Mouse (Mus musculus) liver, embryonic 13.5 days (tissue): ENCODE measurements around the gene Tbc1d22a. TPM values are rescaled to one million over a fixed set of nuclear protein-coding genes. Genes with fewer than 3 reads are reported as not detected.

Experiments
- ATAC-seq: fragments of 200-750 bp; cut with Nextera tagmentation; 2 replicates; pipeline ENCODE4 v1.8.0; 2017; ENCODE audit warnings: low read depth, mild to moderate bottlenecking, moderate number of reproducible peaks, moderate library complexity
- DNase-seq: peaks from one replicate; pipeline ENCODE4 v3.0.0; 2022
- H3K27ac ChIP-seq: fragments of 300-500 bp; sonication (generic); 2 replicates; pipeline ENCODE4 v1.5.1; 2015; ENCODE audit warnings: moderate library complexity, mild to moderate bottlenecking, inconsistent platforms
- H3K27me3 ChIP-seq: fragments of 300-500 bp; sonication (generic); 2 replicates; pipeline ENCODE4 v1.6.1; 2015; ENCODE audit warnings: mild to moderate bottlenecking, inconsistent platforms
- H3K36me3 ChIP-seq: fragments of 300-500 bp; sonication (generic); 2 replicates; pipeline ENCODE4 v1.6.1; 2015; ENCODE audit warnings: mild to moderate bottlenecking, inconsistent platforms
- H3K4me1 ChIP-seq: fragments of 300-500 bp; sonication (generic); replicated peaks from 2 replicates; pipeline ENCODE4 v1.6.1; 2015; ENCODE audit warnings: inconsistent platforms
- H3K4me2 ChIP-seq: fragments of 300-500 bp; sonication (generic); 2 replicates; pipeline ENCODE4 v1.6.1; 2015; ENCODE audit warnings: inconsistent platforms, mild to moderate bottlenecking, moderate library complexity
- H3K4me3 ChIP-seq: fragments of 300-500 bp; sonication (generic); replicated peaks from 2 replicates; pipeline ENCODE4 v1.5.1; 2015; ENCODE audit warnings: mild to moderate bottlenecking, inconsistent platforms
- H3K9ac ChIP-seq: fragments of 300-500 bp; sonication (generic); 2 replicates; pipeline ENCODE4 v1.6.1; 2015; ENCODE audit warnings: mild to moderate bottlenecking, inconsistent platforms
- H3K9me3 ChIP-seq: fragments of 300-500 bp; sonication (generic); replicated peaks from 2 replicates; pipeline ENCODE4 v1.6.1; 2016; ENCODE audit warnings: inconsistent platforms
- WGBS: fragments of 180-500 bp; shearing (Covaris S2); methylation state at CpG from one replicate; pipeline ENCODE4 v1.1.7; 2015; ENCODE audit not compliant: insufficient replicate concordance; 5-methylcytosine and 5-hydroxymethylcytosine counted together
- polyA plus RNA-seq: library from polyadenylated mRNA; unstranded; fragments of >200 nt; fragmentation: Nextera tagmentation; extraction: Ambion mirVana; gene quantifications from 2 replicates; pipeline ENCODE4 v1.2.1, GENCODE M21; 2015

Tbc1d22a gene
- polyA plus RNA-seq, 1 experiment from 2014 or later, result 7.4 TPM

- Histone ChIP-seq H3K27me3 (no peaks in the 10 kb centered on the region), H3K4me3 (no peak overlapping the region), H3K4me1 (peaks cover 16% of the 10 kb centered on the region), H3K27ac (no peak overlapping the region), H3K9ac (no peak overlapping the region), H3K9me3 (no peaks in the 10 kb centered on the region), H3K36me3 (peaks cover 9% of the 10 kb centered on the region), H3K4me2 (no peak overlapping the region)
- 29% methylated on average over 3 of the region's 3 CpGs for WGBS
- ATAC-seq (no peak), DNase-seq (peak; percentile 25)
These were observed 13.9 kb downstream of the Tbc1d22a start for GRCm38 (mm10) chr15:86228186-86228585.

DNA sequence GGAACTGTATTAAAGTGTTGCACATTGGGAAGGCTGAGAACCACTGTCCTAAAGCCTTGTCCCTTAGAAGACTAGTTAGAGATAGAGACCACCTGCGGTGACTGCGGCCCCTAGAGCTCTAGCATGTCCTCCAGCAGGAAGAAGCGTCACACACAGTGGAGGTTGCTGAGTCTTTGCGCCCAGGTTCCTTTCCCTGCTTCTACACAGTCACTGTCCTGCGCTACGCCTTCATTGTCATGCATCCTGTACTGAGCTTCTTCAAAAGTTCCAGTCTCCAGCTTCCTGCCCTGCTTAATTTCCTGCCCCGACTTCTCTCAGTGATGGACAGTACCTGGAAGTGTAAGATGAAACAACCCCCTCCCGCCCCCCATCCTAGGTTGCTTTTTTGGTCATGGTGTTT lies 14.8 kb downstream of the Tbc1d22a start:
- WGBS, result 72% methylated on average over 8 of the region's 8 CpGs
- H3K27ac ChIP-seq, result no peak overlapping the region
- DNase-seq, result no peak
- H3K4me2 ChIP-seq, result no peak overlapping the region
- H3K36me3 ChIP-seq, result peaks cover 4% of the 10 kb centered on the region; the same call in 1 of the 2 replicates
- no peak for ATAC-seq
- H3K9ac ChIP-seq, result no peak overlapping the region
- H3K4me3 ChIP-seq, result no peak overlapping the region
- no peaks in the 10 kb centered on the region for H3K9me3 ChIP-seq
- H3K27me3 ChIP-seq, result no peaks in the 10 kb centered on the region
- H3K4me1 ChIP-seq, result peaks cover 16% of the 10 kb centered on the region

DNA sequence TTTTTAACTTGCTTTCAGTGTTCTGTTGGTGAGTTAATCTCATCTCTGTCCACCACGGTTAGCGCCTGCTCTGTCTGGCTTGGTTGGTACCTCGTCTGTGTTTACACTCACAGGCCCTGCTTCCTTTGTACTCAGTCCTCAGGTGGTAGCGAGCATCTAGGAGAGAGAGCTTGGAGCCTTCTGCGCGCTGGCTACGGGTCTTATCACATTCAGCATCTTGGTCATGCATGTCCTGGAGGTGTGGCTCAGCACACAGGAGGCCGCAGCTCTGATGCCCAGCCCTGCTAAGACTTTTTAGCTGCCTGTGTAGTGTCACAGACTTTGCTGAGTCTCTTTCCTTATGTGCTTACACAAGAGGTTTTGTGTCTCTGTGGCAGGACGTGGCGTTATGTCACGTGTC lies 15.4 kb downstream of the Tbc1d22a start:
- Histone ChIP-seq H3K4me3 (no peak overlapping the region), H3K4me1 (peaks cover 16% of the 10 kb centered on the region), H3K4me2 (no peak overlapping the region), H3K27me3 (no peaks in the 10 kb centered on the region), H3K27ac (no peak overlapping the region), H3K36me3 (no peaks in the 10 kb centered on the region), H3K9me3 (no peaks in the 10 kb centered on the region), H3K9ac (no peak overlapping the region)
- DNase-seq (no peak), ATAC-seq (no peak)
- 59% methylated on average over 11 of the region's 11 CpGs for WGBS

- no peak overlapping the region for H3K4me2 ChIP-seq
- peaks cover 9% of the 10 kb centered on the region for H3K36me3 ChIP-seq
- no peaks in the 10 kb centered on the region for H3K9me3 ChIP-seq
- H3K4me1 ChIP-seq, result peaks cover 14% of the 10 kb centered on the region
- DNase-seq (no peak), ATAC-seq (no peak)
- H3K9ac ChIP-seq, result no peak overlapping the region
- H3K27me3 ChIP-seq, result no peaks in the 10 kb centered on the region
- 83% methylated on average over 1 of the region's 1 CpGs for WGBS
- no peak overlapping the region for H3K27ac ChIP-seq
- H3K4me3 ChIP-seq, result no peak overlapping the region
These were observed 16.9 kb downstream of the Tbc1d22a start for GRCm38 (mm10) chr15:86231170-86231569.

DNA sequence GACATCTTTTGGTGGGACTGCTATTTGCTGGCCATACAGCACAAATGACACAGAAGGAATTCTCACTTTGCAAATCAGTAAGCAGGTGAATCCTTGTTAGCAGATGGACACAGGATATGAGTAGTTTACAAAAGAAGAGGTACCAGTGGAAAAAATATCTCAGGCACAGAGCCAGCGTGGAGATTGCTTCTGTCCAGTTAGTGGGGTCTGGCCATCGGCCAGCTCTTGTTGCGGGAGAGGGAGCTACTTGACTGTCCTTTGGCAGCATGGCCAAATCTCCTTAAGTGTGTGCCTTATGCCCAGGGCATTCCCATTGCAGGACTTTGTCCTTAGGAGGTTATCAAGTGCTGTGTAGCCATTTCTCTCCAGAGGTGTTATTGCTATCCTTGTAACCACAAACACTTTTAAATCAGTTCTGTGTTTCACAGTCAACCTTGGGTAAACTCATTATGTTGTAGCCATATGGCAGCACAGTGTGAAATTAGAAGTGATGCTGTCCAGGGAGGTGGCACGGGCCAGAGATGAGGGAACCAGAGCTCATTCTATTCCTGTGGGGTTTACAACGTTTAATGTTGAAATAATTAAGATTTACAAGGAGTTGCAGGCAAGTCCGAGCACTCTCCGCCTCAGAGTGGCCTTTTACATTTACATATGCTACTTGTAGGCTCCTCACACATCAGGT lies 17.7 kb downstream of the Tbc1d22a start:
- Histone ChIP-seq H3K9ac (no peak overlapping the region), H3K9me3 (no peaks in the 10 kb centered on the region), H3K4me1 (peaks cover 14% of the 10 kb centered on the region), H3K4me2 (no peak overlapping the region), H3K4me3 (no peak overlapping the region), H3K27ac (no peak overlapping the region), H3K36me3 (peaks cover 14% of the 10 kb centered on the region), H3K27me3 (no peaks in the 10 kb centered on the region)
- DNase-seq (no peak), ATAC-seq (no peak)
- 66% methylated on average over 7 of the region's 7 CpGs for WGBS

DNA sequence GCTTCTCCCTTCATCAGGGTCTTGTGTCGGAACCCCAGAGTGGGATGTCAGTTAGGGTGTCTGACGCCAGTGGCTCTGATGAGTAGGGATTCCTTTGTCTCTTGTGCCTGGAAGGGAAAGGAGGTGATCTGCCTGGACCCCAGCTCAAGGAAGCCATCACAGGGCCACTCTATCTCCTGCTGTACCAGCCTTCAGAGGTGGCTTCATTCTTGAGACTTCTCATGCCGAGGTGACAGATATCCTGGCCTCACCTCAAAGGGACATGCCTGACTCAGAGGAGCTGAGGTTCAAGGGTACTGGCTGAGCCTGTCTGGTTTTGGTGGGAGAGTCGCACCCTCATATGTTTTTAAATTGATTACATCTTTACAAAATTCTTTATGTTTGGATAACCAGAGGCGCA lies 19.7 kb downstream of the Tbc1d22a start:
- Histone ChIP-seq H3K4me2 (no peak overlapping the region), H3K4me3 (no peak overlapping the region), H3K9me3 (no peaks in the 10 kb centered on the region), H3K27ac (no peak overlapping the region), H3K36me3 (peaks cover 23% of the 10 kb centered on the region), H3K4me1 (peaks cover 11% of the 10 kb centered on the region), H3K9ac (no peak overlapping the region), H3K27me3 (no peaks in the 10 kb centered on the region)
- no peak for DNase-seq
- WGBS, result 73% methylated on average over 5 of the region's 5 CpGs
- no peak for ATAC-seq

- Histone ChIP-seq H3K27me3 (no peaks in the 10 kb centered on the region), H3K27ac (no peak overlapping the region), H3K9ac (no peak overlapping the region), H3K4me3 (no peak overlapping the region), H3K9me3 (no peaks in the 10 kb centered on the region), H3K36me3 (peaks cover 26% of the 10 kb centered on the region), H3K4me1 (peaks cover 3% of the 10 kb centered on the region), H3K4me2 (no peak overlapping the region)
- DNase-seq (no peak), ATAC-seq (no peak)
- WGBS, result 62% methylated on average over 22 of the region's 22 CpGs
These were observed 20.5 kb downstream of the Tbc1d22a start for GRCm38 (mm10) chr15:86234517-86235441.

GRCm38 (mm10) chr15:86236252-86236651 lies 22.0 kb downstream of the Tbc1d22a start:
- H3K4me2 ChIP-seq, result no peak overlapping the region
- H3K9ac ChIP-seq, result no peak overlapping the region
- ATAC-seq, result no peak
- H3K4me1 ChIP-seq, result no peaks in the 10 kb centered on the region; the same call in 1 of the 2 replicates
- H3K27ac ChIP-seq, result no peak overlapping the region
- 30% methylated on average over 4 of the region's 4 CpGs for WGBS
- no peak overlapping the region for H3K4me3 ChIP-seq
- H3K27me3 ChIP-seq, result no peaks in the 10 kb centered on the region
- peak; percentile 17 for DNase-seq
- no peaks in the 10 kb centered on the region for H3K9me3 ChIP-seq
- H3K36me3 ChIP-seq, result peaks cover 35% of the 10 kb centered on the region

DNA sequence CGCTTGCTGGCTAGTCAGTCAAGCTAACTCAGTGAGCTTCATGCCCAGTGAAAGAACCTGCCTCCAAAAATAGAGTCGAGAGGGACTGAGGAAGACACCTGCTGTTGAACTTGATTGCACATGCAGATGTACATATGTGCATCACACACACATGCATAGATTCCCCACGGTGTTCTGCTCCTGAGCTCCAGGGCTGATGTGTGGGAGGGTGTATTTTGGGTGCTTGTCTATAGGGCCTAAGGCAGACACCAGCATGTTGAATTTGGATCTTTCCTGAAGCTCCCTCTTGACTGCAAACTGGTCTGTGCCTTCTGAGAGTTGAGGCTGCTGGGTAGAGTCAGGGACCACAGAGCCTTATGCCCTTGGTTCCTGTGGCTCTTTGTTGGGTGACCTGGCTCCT lies 23.8 kb downstream of the Tbc1d22a start:
- H3K4me1 ChIP-seq, result no peaks in the 10 kb centered on the region; the same call in 1 of the 2 replicates
- H3K36me3 ChIP-seq, result peaks cover 39% of the 10 kb centered on the region
- H3K4me3 ChIP-seq, result no peak overlapping the region
- WGBS, result 79% methylated on average over 3 of the region's 3 CpGs
- no peaks in the 10 kb centered on the region for H3K27me3 ChIP-seq
- no peak for DNase-seq
- H3K27ac ChIP-seq, result no peak overlapping the region
- ATAC-seq, result no peak
- H3K9ac ChIP-seq, result no peak overlapping the region
- H3K9me3 ChIP-seq, result no peaks in the 10 kb centered on the region
- H3K4me2 ChIP-seq, result no peak overlapping the region

GRCm38 (mm10) chr15:86239068-86239467 lies 24.8 kb downstream of the Tbc1d22a start:
- Histone ChIP-seq H3K4me3 (no peak overlapping the region), H3K9ac (no peak overlapping the region), H3K4me1 (no peaks in the 10 kb centered on the region; the same call in 1 of the 2 replicates), H3K4me2 (no peak overlapping the region), H3K27ac (no peak overlapping the region), H3K9me3 (no peaks in the 10 kb centered on the region), H3K27me3 (no peaks in the 10 kb centered on the region), H3K36me3 (peaks cover 39% of the 10 kb centered on the region)
- no peak for ATAC-seq
- WGBS, result 78% methylated on average over 6 of the region's 6 CpGs
- DNase-seq, result no peak

DNA sequence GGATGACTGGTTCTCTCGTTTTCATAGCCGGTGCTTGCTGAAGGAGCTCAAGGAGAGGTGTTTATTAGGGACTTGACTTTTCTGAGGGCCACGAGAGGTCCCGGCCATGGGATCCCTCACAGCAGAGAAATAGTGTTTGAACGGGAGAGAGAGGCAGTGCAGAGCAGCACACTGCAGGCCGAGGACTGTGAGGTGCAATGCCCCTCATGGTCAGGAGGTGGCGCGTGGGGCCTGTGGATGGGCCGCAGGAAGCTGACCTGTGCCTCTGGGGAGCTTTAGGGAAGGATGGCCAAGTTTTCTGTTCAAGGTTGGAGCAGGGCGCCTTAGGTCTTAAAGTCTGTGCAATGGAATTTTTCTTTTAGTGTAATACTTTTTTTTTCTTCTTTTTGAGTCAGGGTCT lies 25.5 kb downstream of the Tbc1d22a start:
- no peaks in the 10 kb centered on the region for H3K9me3 ChIP-seq
- no peak overlapping the region for H3K27ac ChIP-seq
- ATAC-seq (no peak), DNase-seq (peak; percentile 26)
- H3K4me1 ChIP-seq, result no peaks in the 10 kb centered on the region
- no peak overlapping the region for H3K4me2 ChIP-seq
- WGBS, result 37% methylated on average over 10 of the region's 10 CpGs
- no peak overlapping the region for H3K9ac ChIP-seq
- no peak overlapping the region for H3K4me3 ChIP-seq
- H3K27me3 ChIP-seq, result no peaks in the 10 kb centered on the region
- H3K36me3 ChIP-seq, result peaks cover 39% of the 10 kb centered on the region
